In genomic region chr4:83254941-83255340, GRCm38 (mm10) we compare ENCODE assay signal across 13 mouse cellular contexts.
"Had no signal": no experiment of that assay in that cellular context is flagged by ENCODE, and none has a peak within 500 bp of the region (broad histone marks: within the 10 kb centered on the region; RNA-seq: fewer than 3 reads in every experiment).

No protein-coding gene starts in this region.

- H3K9ac ChIP-seq: liver, embryonic 13.5 days had no signal

- H3K4me3 ChIP-seq: layer of hippocampus, adult 2 months; left cerebral cortex, adult 2 months; liver, embryonic 13.5 days had no signal

- H3K27ac ChIP-seq: kidney, postnatal 0 days; layer of hippocampus, adult 2 months; left cerebral cortex, adult 2 months; liver, embryonic 13.5 days had no signal

- H3K4me1 ChIP-seq: liver, embryonic 13.5 days had no signal

- H3K36me3 ChIP-seq: liver, embryonic 13.5 days had no signal

- H3K4me2 ChIP-seq: liver, embryonic 13.5 days; midbrain, embryonic 11.5 days had no signal

- H3K9me3 ChIP-seq: liver, embryonic 13.5 days had no signal

- DNase-seq: kidney, adult 9 months; kidney, postnatal 25 days; layer of hippocampus, postnatal 36 days; liver, embryonic 13.5 days; lung, adult 2 months; lung, postnatal 14 days; lung, postnatal 4 days; midbrain, embryonic 14.5 days; thymus, postnatal 25 days had no signal

- H3K27me3 ChIP-seq: liver, embryonic 13.5 days had no signal
